Mouse (Mus musculus): ENCODE data around the gene Apela. TPM values are rescaled to one million over a fixed set of nuclear protein-coding genes. Genes with fewer than 3 reads are reported as not detected.

Apela gene
- 10.8 and 13.1 TPM in 2 replicates for polyA plus RNA-seq (2015; fragmentation: Nextera tagmentation; extraction: Ambion mirVana)

- WGBS: under 1% methylated on average over 8 of the region's 8 CpGs
- Histone ChIP-seq H3K27ac (peak within 1 kb of the TSS; percentile 72; the same call in 1 of the 2 replicates), H3K9me3 (no peaks in the 10 kb centered on the region), H3K4me2 (peak within 1 kb of the TSS; percentile 48), H3K9ac (no peak within 1 kb of the TSS), H3K4me3 (peak within 1 kb of the TSS; percentile 33), H3K36me3 (no peaks in the 10 kb centered on the region), H3K27me3 (no peaks in the 10 kb centered on the region), H3K4me1 (peaks cover 11% of the 10 kb centered on the region)
- ATAC-seq (ENCODE audit: insufficient number of reproducible peaks, low FRiP score, low TSS enrichment, low read depth): peak; percentile 44; the same call in 1 of the 2 replicates
These were observed at the start of gene Apela for GRCm38 (mm10) chr8:65037117-65037533. TSS of gene Apela (minus strand) at chr8:65037336.

DNA sequence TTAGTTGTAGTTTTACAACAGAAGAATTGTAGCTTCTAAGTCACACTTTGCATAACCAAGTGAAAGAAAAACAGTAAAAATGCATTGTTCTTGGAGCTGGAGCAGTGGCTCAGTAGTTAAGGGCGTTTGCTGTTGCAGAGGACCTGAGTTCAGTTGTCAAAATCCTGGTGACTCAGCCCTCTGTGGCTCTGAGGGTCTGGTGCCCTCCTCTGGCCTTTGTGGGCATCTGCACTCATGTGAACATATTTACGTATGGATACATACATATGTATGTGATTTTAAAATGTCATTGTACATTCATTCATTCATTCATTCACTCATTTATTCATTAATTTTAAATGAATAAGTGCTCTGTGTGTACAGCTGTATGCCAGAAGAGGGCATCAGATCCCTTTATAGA is 48.5 kb upstream of the Apela start:
- H3K9ac ChIP-seq: no peak overlapping the region
- 78% methylated on average over 2 of the region's 2 CpGs for WGBS
- ATAC-seq (ENCODE audit: insufficient number of reproducible peaks, low FRiP score, low TSS enrichment, low read depth): no peak
- no peaks in the 10 kb centered on the region for H3K36me3 ChIP-seq
- no peak overlapping the region for H3K4me2 ChIP-seq
- peaks cover 9% of the 10 kb centered on the region; the same call in 1 of the 2 replicates for H3K4me1 ChIP-seq
- no peaks in the 10 kb centered on the region for H3K27me3 ChIP-seq
- no peaks in the 10 kb centered on the region for H3K9me3 ChIP-seq
- H3K4me3 ChIP-seq: no peak overlapping the region
- H3K27ac ChIP-seq: no peak overlapping the region

GRCm38 (mm10) chr8:65080731-65081130 is 43.6 kb upstream of the Apela start:
- WGBS: 73% methylated on average over 9 of the region's 9 CpGs
- H3K27ac ChIP-seq: no peak overlapping the region
- ATAC-seq (ENCODE audit: insufficient number of reproducible peaks, low FRiP score, low TSS enrichment, low read depth): no peak

GRCm38 (mm10) chr8:65074733-65075132 is 37.6 kb upstream of the Apela start, which contains the start of gene Gm10663:
TSS of gene Gm10663 (plus strand) at chr8:65075033.
- Histone ChIP-seq H3K9ac (no peak within 1 kb of the TSS), H3K9me3 (no peaks in the 10 kb centered on the region), H3K36me3 (no peaks in the 10 kb centered on the region), H3K27ac (no peak within 1 kb of the TSS), H3K4me3 (no peak within 1 kb of the TSS), H3K4me1 (no peaks in the 10 kb centered on the region), H3K4me2 (no peak within 1 kb of the TSS), H3K27me3 (no peaks in the 10 kb centered on the region)
- 85% methylated on average over 2 of the region's 2 CpGs for WGBS
- no peak for ATAC-seq (ENCODE audit: insufficient number of reproducible peaks, low FRiP score, low TSS enrichment, low read depth)

More at GRCm38 (mm10) chr8:65080731-65081130, 43.6 kb upstream of the Apela start:
- Histone ChIP-seq H3K27me3 (no peaks in the 10 kb centered on the region), H3K9ac (no peak overlapping the region), H3K4me2 (no peak overlapping the region), H3K4me3 (no peak overlapping the region), H3K9me3 (no peaks in the 10 kb centered on the region), H3K4me1 (no peaks in the 10 kb centered on the region), H3K36me3 (no peaks in the 10 kb centered on the region)

DNA sequence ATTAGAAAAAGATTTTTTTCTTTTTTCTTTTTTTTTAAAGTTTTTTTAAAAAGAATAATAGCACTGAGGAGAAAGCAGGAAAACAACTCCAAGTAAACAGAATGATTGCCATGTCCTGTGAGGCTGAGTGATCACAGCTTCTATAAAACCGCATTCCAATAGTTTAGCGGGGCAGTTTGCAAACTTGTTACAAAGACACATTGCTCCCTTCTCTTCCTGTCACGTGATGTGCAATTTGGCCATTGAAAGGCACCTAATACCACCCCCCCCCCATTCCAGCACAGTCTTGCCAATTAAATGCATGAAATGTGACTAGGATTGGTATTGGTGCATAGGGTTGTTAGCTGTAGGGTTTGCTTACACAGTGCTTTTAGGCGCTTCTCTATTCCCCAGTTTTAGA is 33.9 kb upstream of the Apela start:
- no peak overlapping the region for H3K9ac ChIP-seq
- H3K27ac ChIP-seq: no peak overlapping the region
- no peak overlapping the region for H3K4me3 ChIP-seq
- no peaks in the 10 kb centered on the region for H3K4me1 ChIP-seq
- no peaks in the 10 kb centered on the region for H3K36me3 ChIP-seq
- no peaks in the 10 kb centered on the region for H3K27me3 ChIP-seq
- 60% methylated on average over 4 of the region's 4 CpGs for WGBS
- ATAC-seq (ENCODE audit: insufficient number of reproducible peaks, low FRiP score, low TSS enrichment, low read depth): no peak
- no peak overlapping the region for H3K4me2 ChIP-seq
- H3K9me3 ChIP-seq: no peaks in the 10 kb centered on the region

- WGBS: 85% methylated on average over 4 of the region's 4 CpGs
- H3K4me2 ChIP-seq: no peak overlapping the region
- no peak for ATAC-seq (ENCODE audit: insufficient number of reproducible peaks, low FRiP score, low TSS enrichment, low read depth)
These were observed 31.3 kb upstream of the Apela start for GRCm38 (mm10) chr8:65068473-65068819.

DNA sequence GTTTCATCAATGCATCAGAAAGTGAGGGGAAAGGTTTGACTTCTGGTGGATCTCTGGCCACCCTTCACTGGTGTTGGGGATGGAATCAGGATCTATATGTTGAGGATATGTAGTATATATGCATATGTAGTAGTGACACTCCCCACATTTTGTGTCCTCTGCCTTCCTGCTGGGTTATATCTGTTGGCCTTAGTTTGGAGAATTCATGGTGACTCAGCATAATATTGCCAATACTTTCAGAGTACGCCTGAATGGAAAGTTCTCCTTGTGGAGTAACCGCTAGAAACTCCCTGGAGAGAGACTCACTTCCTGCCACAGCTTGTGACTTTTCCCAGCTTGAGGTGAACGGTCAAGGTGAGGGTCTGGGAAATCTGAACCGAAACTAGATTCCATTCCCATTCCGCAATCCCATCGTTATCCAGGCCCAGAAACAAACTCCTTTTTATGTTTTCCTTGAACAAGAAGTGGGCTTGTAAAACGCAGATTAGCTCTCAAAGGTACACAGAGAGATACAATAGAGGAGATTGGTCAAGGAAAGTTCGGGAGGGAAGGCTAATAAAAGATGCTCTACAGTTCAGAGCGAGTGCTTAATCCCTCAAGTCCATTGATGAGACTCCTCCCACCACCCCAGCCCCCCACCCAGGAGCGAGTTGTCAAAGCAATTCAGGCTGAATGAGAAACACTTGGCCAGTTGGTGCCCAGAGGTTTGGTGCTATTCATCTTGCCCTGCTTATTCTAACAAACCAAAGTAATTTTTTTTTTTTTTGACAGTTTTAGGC is 30.7 kb upstream of the Apela start:
- Histone ChIP-seq H3K4me2 (no peak overlapping the region), H3K4me3 (no peak overlapping the region), H3K9ac (no peak overlapping the region), H3K4me1 (no peaks in the 10 kb centered on the region), H3K36me3 (no peaks in the 10 kb centered on the region), H3K27ac (no peak overlapping the region), H3K9me3 (no peaks in the 10 kb centered on the region), H3K27me3 (no peaks in the 10 kb centered on the region)
- WGBS: 29% methylated on average over 10 of the region's 10 CpGs
- no peak for ATAC-seq (ENCODE audit: insufficient number of reproducible peaks, low FRiP score, low TSS enrichment, low read depth)

More at GRCm38 (mm10) chr8:65068473-65068819, 31.3 kb upstream of the Apela start:
- H3K27me3 ChIP-seq: no peaks in the 10 kb centered on the region
- no peaks in the 10 kb centered on the region for H3K36me3 ChIP-seq
- H3K4me3 ChIP-seq: no peak overlapping the region
- H3K9ac ChIP-seq: no peak overlapping the region
- H3K9me3 ChIP-seq: no peaks in the 10 kb centered on the region
- no peaks in the 10 kb centered on the region for H3K4me1 ChIP-seq
- H3K27ac ChIP-seq: no peak overlapping the region

GRCm38 (mm10) chr8:65067031-65067430 is 29.9 kb upstream of the Apela start:
- H3K27me3 ChIP-seq: no peaks in the 10 kb centered on the region
- ATAC-seq (ENCODE audit: insufficient number of reproducible peaks, low FRiP score, low TSS enrichment, low read depth): no peak
- H3K4me2 ChIP-seq: no peak overlapping the region
- H3K9me3 ChIP-seq: no peaks in the 10 kb centered on the region
- H3K9ac ChIP-seq: no peak overlapping the region
- 83% methylated on average over 4 of the region's 4 CpGs for WGBS
- no peak overlapping the region for H3K27ac ChIP-seq
- H3K4me1 ChIP-seq: no peaks in the 10 kb centered on the region
- no peaks in the 10 kb centered on the region for H3K36me3 ChIP-seq
- H3K4me3 ChIP-seq: no peak overlapping the region

- H3K4me3 ChIP-seq: no peak overlapping the region
These were observed 28.5 kb upstream of the Apela start for GRCm38 (mm10) chr8:65065622-65066021.

GRCm38 (mm10) chr8:65064071-65064470 is 26.9 kb upstream of the Apela start:
- ATAC-seq (ENCODE audit: insufficient number of reproducible peaks, low FRiP score, low TSS enrichment, low read depth): no peak
- no peak overlapping the region for H3K4me3 ChIP-seq
- WGBS: 28% methylated on average over 2 of the region's 2 CpGs

More at GRCm38 (mm10) chr8:65065622-65066021, 28.5 kb upstream of the Apela start:
- no peak for ATAC-seq (ENCODE audit: insufficient number of reproducible peaks, low FRiP score, low TSS enrichment, low read depth)
- Histone ChIP-seq H3K27ac (no peak overlapping the region), H3K9me3 (no peaks in the 10 kb centered on the region), H3K9ac (no peak overlapping the region), H3K4me2 (no peak overlapping the region), H3K36me3 (no peaks in the 10 kb centered on the region), H3K4me1 (no peaks in the 10 kb centered on the region), H3K27me3 (no peaks in the 10 kb centered on the region)
- whole genome bisulfite sequencing: 98% methylated on average over 3 of the region's 3 CpGs

DNA sequence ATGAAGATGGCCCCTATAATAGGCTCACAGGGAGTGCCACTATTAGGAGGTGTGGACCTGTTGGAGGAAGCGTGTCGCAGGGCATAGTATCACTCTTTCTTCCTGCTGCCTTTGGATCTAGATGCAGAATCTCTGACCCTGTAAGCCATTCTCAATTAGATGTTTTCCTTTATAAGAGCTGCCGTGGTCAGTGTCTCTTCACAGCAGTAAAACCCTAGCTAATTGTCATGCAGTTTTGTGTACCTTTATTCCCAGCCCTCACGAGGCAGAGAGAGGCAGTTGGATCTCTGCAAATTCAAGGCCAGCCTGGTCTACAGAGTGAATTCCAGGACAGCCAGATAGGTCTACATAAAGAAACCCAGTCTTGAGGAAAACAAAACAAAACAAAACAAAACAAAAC is 25.1 kb upstream of the Apela start:
- no peaks in the 10 kb centered on the region for H3K9me3 ChIP-seq
- no peak overlapping the region for H3K27ac ChIP-seq
- H3K36me3 ChIP-seq: no peaks in the 10 kb centered on the region
- H3K4me1 ChIP-seq: no peaks in the 10 kb centered on the region
- 79% methylated on average over 4 of the region's 4 CpGs for WGBS
- no peaks in the 10 kb centered on the region for H3K27me3 ChIP-seq
- no peak overlapping the region for H3K4me3 ChIP-seq
- no peak overlapping the region for H3K4me2 ChIP-seq
- H3K9ac ChIP-seq: no peak overlapping the region
- ATAC-seq (ENCODE audit: insufficient number of reproducible peaks, low FRiP score, low TSS enrichment, low read depth): no peak

More at GRCm38 (mm10) chr8:65064071-65064470, 26.9 kb upstream of the Apela start:
- Histone ChIP-seq H3K27ac (no peak overlapping the region), H3K9ac (no peak overlapping the region), H3K9me3 (no peaks in the 10 kb centered on the region), H3K36me3 (no peaks in the 10 kb centered on the region), H3K27me3 (no peaks in the 10 kb centered on the region), H3K4me2 (no peak overlapping the region), H3K4me1 (no peaks in the 10 kb centered on the region)

GRCm38 (mm10) chr8:65056722-65057121 is 19.6 kb upstream of the Apela start:
- no peaks in the 10 kb centered on the region for H3K9me3 ChIP-seq
- H3K9ac ChIP-seq: no peak overlapping the region
- no peak overlapping the region for H3K4me2 ChIP-seq
- no peak overlapping the region for H3K4me3 ChIP-seq
- ATAC-seq (ENCODE audit: insufficient number of reproducible peaks, low FRiP score, low TSS enrichment, low read depth): no peak
- H3K36me3 ChIP-seq: no peaks in the 10 kb centered on the region
- no peak overlapping the region for H3K27ac ChIP-seq
- H3K4me1 ChIP-seq: peaks cover 5% of the 10 kb centered on the region; the same call in 1 of the 2 replicates
- WGBS: 90% methylated on average over 4 of the region's 4 CpGs
- H3K27me3 ChIP-seq: no peaks in the 10 kb centered on the region

All from limb, embryonic 15.5 days (tissue).